Mouse (Mus musculus) lung, embryonic 15.5 days (tissue): ENCODE data around the gene Tnni1. TPM values are rescaled to one million over a fixed set of nuclear protein-coding genes. Genes with fewer than 3 reads are reported as not detected.

ENCODE experiments used
- ATAC-seq: fragments of 200-750 bp; cut with Nextera tagmentation; 2 replicates; pipeline ENCODE4 v1.8.0; 2017; ENCODE audit warnings: moderate number of reproducible peaks, borderline replicate concordance; ENCODE audit not compliant: low FRiP score, low TSS enrichment; ENCODE audit errors: extremely low read depth
- H3K27ac ChIP-seq: fragments of 300-500 bp; sonication (generic); 2 replicates; pipeline ENCODE4 v1.5.1; 2015; ENCODE audit warnings: moderate library complexity, mild to moderate bottlenecking, inconsistent platforms
- H3K27me3 ChIP-seq: fragments of 300-500 bp; sonication (generic); 2 replicates; pipeline ENCODE4 v1.6.1; 2015; ENCODE audit warnings: inconsistent platforms
- H3K36me3 ChIP-seq: fragments of 300-500 bp; sonication (generic); 2 replicates; pipeline ENCODE4 v1.6.1; 2015; ENCODE audit warnings: inconsistent platforms
- H3K4me1 ChIP-seq: fragments of 300-500 bp; sonication (generic); 2 replicates; pipeline ENCODE4 v1.6.1; 2015; ENCODE audit warnings: inconsistent platforms
- H3K4me2 ChIP-seq: fragments of 300-500 bp; sonication (generic); 2 replicates; pipeline ENCODE4 v1.6.1; 2015; ENCODE audit warnings: inconsistent platforms, mild to moderate bottlenecking, moderate library complexity
- H3K4me3 ChIP-seq: fragments of 300-500 bp; sonication (generic); 2 replicates; pipeline ENCODE4 v1.5.1; 2015; ENCODE audit warnings: mild to moderate bottlenecking, inconsistent platforms
- H3K9ac ChIP-seq: fragments of 300-500 bp; sonication (generic); 2 replicates; pipeline ENCODE4 v1.6.1; 2015; ENCODE audit warnings: inconsistent platforms
- H3K9me3 ChIP-seq: fragments of 300-500 bp; sonication (generic); 2 replicates; pipeline ENCODE4 v1.6.1; 2016; ENCODE audit warnings: inconsistent platforms
- WGBS: fragments of 180-500 bp; shearing (Covaris S2); methylation state at CpG from one replicate; pipeline ENCODE4 v1.1.7; 2015; 5-methylcytosine and 5-hydroxymethylcytosine counted together
- polyA plus RNA-seq: library from polyadenylated mRNA; unstranded; fragments of >200 nt; fragmentation: Nextera tagmentation; extraction: Ambion mirVana; gene quantifications from 2 replicates; pipeline ENCODE4 v1.2.1, GENCODE M21; 2015

The Tnni1 gene
- polyA plus RNA-seq: 97.5 and 117 TPM in 2 replicates

DNA sequence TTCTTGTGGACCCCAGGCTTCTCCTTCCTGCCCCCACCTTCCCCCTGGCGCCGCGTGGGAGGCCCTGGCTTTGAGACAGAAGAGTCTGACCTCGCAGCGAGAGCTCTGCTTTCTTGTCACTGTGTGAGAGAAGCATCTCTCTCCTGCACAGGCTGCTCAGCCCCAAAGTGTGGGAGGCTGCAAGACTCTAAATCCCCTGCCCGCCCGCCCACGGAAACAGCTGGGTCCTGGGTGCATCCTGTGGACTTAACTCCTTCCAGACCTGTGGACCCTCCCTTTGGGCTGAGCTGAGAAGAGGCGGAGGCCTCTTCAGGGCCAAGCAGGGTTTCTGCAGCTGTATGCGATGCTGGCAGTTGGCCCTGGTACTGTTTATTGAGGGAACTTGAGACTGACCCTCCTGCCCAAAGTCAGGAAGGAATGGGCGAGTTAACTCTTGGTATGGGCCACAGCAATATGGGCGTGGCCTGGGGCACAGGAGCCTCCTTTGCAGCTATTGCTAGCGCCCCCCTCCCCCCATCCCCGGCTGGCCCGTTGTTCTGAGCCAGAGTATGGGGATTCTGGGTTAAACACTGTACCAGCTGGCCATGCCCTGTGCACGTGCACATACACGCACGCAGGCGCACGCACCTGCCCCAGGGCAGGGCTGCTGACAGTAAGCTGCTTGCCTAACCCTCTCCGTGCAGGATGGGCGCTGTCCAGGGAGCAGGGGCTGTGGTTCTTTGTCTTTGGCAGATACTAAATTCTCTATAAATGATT is at the start of gene Tnni1:
Gene Tnni1, plus strand, starts transcription at position 655 of the 756 bp plus-strand sequence.
- peak; percentile 58 for ATAC-seq
- Histone ChIP-seq H3K36me3 (no peaks in the 10 kb centered on the region), H3K4me1 (peaks cover 31% of the 10 kb centered on the region), H3K9ac (no peak within 1 kb of the TSS), H3K9me3 (no peaks in the 10 kb centered on the region), H3K27me3 (no peaks in the 10 kb centered on the region), H3K4me3 (no peak within 1 kb of the TSS), H3K4me2 (peak within 1 kb of the TSS; percentile 27; the same call in 1 of the 2 replicates), H3K27ac (peak within 1 kb of the TSS; percentile 65)
- 11% methylated on average over 22 of the region's 22 CpGs for WGBS

DNA sequence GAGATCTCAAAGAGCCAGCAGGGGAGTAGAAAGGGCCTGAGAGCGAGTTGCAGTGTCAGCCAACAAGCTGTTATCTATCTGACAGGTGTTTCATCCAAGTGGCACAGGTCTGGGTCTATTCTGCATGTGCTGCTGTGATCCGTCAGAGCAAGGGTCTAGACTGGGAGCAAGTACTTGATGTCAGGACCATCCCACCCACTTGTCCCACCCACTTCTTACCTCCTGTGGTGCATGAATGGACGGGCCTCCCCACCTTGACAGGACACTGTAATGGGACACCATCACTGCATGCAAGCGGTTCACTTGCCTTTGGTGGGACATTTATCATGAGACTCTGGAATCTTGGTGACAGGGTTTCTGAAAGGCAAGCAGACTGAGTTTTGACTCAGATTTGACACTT is 49.4 kb upstream of the Tnni1 start:
- Histone ChIP-seq H3K4me3 (peak overlapping the region; percentile 68), H3K9ac (peak overlapping the region; percentile 80), H3K4me2 (peak overlapping the region; percentile 66), H3K27me3 (no peaks in the 10 kb centered on the region), H3K36me3 (no peaks in the 10 kb centered on the region), H3K27ac (peak overlapping the region; percentile 97), H3K9me3 (no peaks in the 10 kb centered on the region), H3K4me1 (peaks cover 67% of the 10 kb centered on the region)
- 7% methylated on average over 4 of the region's 4 CpGs for WGBS
- no peak for ATAC-seq

DNA sequence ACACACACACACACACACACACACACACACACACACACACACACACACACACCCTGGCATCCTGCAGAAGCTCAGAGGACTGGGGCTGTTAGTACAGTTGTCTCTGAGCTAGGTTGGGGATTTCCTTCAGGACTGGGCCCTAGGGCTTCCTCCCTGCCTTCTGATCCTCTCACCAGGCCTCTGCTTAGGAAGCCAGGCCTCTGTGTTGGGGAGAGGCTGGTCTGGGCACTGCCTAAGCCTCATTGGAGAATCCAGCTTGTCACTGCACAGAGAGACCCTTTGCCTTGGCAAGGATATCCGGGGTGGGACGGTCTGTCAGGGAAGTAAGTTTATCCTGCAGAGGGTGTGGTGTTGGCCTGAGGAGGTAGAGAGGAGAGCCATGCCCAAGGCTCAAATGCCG is 48.9 kb upstream of the Tnni1 start:
- H3K36me3 ChIP-seq: no peaks in the 10 kb centered on the region
- no peaks in the 10 kb centered on the region for H3K9me3 ChIP-seq
- H3K27me3 ChIP-seq: no peaks in the 10 kb centered on the region
- H3K4me2 ChIP-seq: peak overlapping the region; percentile 66
- 10% methylated on average over 3 of the region's 3 CpGs for WGBS
- H3K27ac ChIP-seq: peak overlapping the region; percentile 97
- peak overlapping the region; percentile 68 for H3K4me3 ChIP-seq
- peaks cover 71% of the 10 kb centered on the region for H3K4me1 ChIP-seq
- peak overlapping the region; percentile 80 for H3K9ac ChIP-seq
- no peak for ATAC-seq

DNA sequence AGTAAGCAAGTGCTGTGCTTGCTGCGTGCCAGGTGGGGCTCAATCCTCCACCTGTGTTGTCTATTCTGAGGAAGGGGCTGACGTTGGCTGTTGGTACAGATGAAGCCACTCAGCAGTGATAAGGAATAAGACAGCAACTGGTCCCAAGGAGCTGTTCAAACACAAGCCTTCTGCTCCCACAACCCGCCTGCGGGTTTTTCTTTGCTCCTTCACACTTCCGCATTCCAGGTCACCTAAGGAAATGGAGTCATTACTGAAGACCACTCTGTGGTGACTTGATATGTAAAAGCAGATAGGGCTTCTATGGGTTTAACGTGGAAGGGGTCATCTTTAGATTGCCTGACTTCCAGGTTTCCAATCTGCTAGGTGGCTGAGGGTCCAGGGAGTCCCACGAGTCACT is 47.8 kb upstream of the Tnni1 start:
- peaks cover 77% of the 10 kb centered on the region for H3K4me1 ChIP-seq
- WGBS: 19% methylated on average over 7 of the region's 7 CpGs
- H3K27ac ChIP-seq: peak overlapping the region; percentile 97
- no peak for ATAC-seq
- no peaks in the 10 kb centered on the region for H3K36me3 ChIP-seq
- no peaks in the 10 kb centered on the region for H3K27me3 ChIP-seq
- H3K4me2 ChIP-seq: peak overlapping the region; percentile 66
- H3K4me3 ChIP-seq: peak overlapping the region; percentile 68
- peak overlapping the region; percentile 80 for H3K9ac ChIP-seq
- no peaks in the 10 kb centered on the region for H3K9me3 ChIP-seq

DNA sequence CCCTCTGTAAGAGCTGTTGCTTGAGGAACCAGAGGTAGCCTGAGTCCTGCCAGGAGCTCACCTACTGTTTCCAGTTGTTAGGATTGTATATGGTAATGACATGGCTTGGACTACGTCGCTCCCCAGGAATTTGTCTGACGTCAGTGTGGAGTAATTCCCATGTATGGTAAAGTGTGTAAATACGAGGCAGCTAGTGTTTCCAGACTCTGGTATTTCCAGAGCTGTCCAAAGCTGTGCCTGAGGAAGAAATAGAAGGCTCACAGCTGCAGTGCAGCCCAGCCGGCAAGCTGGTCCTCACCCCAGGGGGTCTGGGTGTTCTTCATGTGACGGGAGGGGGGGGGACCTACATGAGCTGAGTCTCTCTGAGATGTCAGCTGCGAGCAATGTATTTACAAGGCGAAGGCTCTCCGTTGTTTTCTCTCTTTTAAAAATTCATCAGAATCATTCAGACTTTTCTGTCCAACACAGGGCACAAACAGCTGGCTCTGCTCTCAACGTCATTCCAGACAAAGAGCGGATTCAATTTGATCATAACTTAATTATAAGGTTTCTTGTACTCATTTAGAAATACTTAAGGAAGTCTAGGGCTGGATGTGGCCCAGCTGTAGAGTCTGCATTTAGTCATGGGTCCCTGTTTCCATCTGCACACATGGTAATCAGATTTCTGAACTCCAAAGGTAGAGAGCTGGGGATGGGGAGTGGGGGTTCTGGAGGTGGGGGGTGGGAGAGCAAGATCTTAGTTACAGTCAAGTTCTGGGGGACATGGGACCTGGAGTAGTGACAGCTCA is 47.1 kb upstream of the Tnni1 start:
- Histone ChIP-seq H3K36me3 (no peaks in the 10 kb centered on the region), H3K4me3 (peak overlapping the region; percentile 68), H3K9me3 (no peaks in the 10 kb centered on the region), H3K9ac (peak overlapping the region; percentile 80), H3K27me3 (no peaks in the 10 kb centered on the region), H3K4me1 (peaks cover 84% of the 10 kb centered on the region), H3K4me2 (peak overlapping the region; percentile 66), H3K27ac (peak overlapping the region; percentile 97)
- ATAC-seq: peak; percentile 79
- 10% methylated on average over 11 of the region's 11 CpGs for WGBS

DNA sequence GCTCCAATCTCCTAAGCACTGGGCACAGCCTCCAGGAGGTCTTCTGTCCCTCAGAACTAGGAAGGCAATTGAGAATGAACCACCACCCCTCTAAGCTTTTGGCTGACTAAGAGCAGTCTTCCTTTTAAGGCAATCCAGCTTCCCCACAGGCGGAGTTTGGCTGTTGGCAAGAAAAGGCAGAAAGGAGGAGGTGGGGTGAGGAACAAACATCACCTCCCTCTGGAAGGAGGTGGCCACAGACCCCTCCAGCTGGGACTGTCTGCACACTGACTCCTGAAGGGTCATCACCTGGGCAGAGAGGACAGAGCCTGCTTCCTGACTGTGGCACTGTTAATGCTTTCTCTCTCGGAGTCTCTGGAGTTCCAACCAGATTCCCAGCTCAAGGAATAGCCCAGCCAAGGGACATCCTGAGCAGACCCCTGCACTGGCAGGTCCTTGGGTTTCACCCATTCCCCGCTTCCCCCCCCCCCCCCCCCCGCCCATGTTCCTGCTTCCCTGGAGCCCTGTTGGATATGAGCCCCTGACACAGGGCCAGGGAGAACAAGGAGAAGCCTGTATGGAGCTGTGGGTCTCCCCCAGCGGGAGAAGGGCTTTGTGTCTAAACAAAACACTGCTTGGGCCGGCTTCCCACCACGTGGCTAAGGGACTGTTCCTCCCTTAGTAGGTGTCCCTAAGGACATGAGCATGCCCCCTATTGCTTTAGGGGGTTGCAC is 44.9 kb upstream of the Tnni1 start:
- ATAC-seq: peak; percentile 50
- Histone ChIP-seq H3K36me3 (no peaks in the 10 kb centered on the region), H3K4me1 (peaks cover 94% of the 10 kb centered on the region), H3K9ac (peak overlapping the region; percentile 21), H3K9me3 (no peaks in the 10 kb centered on the region), H3K27me3 (no peaks in the 10 kb centered on the region), H3K4me2 (peak overlapping the region; percentile 28), H3K4me3 (no peak overlapping the region), H3K27ac (peak overlapping the region; percentile 97)
- WGBS: 12% methylated on average over 5 of the region's 7 CpGs

DNA sequence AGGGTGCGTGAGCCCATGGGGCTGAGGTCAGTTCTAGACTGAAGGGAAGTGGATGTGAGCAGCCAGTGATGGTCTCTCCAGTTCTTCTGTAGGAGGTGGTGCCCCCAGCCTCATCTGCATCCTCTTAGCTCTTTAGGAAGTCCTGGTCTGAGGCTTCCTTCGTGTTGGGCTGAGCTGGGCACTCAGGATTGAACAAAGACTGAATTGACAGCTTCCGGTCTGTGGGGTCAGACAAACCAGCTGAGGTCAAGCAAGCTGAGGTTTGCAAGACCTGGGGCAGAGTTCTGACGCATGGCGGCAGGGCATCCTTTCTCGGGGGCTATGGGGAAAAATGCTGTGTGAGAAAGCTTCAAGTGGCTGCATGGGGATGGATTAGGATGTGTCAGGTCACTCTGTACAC is 43.8 kb upstream of the Tnni1 start:
- no peaks in the 10 kb centered on the region for H3K36me3 ChIP-seq
- peak overlapping the region; percentile 28 for H3K4me2 ChIP-seq
- peak overlapping the region; percentile 2; the same call in 1 of the 2 replicates for H3K4me3 ChIP-seq
- peak overlapping the region; percentile 21; the same call in 1 of the 2 replicates for H3K9ac ChIP-seq
- H3K4me1 ChIP-seq: peaks cover 96% of the 10 kb centered on the region
- 28% methylated on average over 6 of the region's 6 CpGs for WGBS
- ATAC-seq: no peak
- H3K27ac ChIP-seq: peak overlapping the region; percentile 97
- no peaks in the 10 kb centered on the region for H3K27me3 ChIP-seq
- no peaks in the 10 kb centered on the region for H3K9me3 ChIP-seq

DNA sequence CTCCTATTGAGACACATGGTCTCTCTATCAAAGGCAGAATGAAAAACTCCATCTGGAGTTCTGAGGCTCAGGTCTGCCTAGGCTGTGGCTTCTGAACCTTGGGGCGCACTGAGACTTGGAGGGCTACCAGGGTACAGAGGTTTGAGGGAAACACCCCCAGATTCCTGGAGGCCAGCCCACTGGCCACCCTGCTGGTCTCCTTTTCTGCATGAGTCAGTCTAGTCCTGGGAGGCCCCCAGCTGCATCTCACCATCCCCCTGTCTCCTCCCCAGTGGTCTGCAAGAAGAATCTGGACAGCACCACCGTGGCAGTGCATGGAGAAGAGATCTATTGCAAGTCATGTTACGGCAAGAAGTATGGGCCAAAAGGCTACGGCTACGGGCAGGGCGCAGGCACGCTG is 34.2 kb upstream of the Tnni1 start:
- no peak overlapping the region for H3K9ac ChIP-seq
- H3K4me3 ChIP-seq: no peak overlapping the region
- H3K36me3 ChIP-seq: peaks cover 48% of the 10 kb centered on the region
- no peak overlapping the region for H3K4me2 ChIP-seq
- 71% methylated on average over 7 of the region's 7 CpGs for WGBS
- H3K27ac ChIP-seq: peak overlapping the region; percentile 48
- H3K4me1 ChIP-seq: peaks cover 49% of the 10 kb centered on the region
- no peaks in the 10 kb centered on the region for H3K27me3 ChIP-seq
- ATAC-seq: no peak
- no peaks in the 10 kb centered on the region for H3K9me3 ChIP-seq

DNA sequence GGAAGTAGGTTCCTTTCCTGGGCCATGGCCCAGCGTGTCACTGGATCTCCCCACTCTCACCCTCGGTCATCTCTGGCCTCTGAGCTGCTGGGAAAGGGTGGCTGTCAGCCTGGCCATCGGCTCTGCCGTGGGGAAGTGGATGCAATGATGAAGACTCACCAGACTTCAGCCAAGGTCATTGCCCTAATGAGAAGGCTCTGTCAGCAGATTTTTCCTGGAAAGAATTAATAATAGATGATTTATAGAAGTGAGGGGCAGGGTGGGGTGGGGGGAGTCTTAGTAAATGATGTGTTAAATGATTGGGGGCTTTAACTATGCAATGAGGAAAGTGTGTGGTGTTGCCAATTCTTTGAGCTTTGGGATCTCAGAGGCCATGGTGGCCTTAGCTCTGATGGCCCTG is 33.0 kb upstream of the Tnni1 start:
- no peak overlapping the region for H3K4me3 ChIP-seq
- no peaks in the 10 kb centered on the region for H3K9me3 ChIP-seq
- peaks cover 37% of the 10 kb centered on the region for H3K4me1 ChIP-seq
- H3K36me3 ChIP-seq: peaks cover 60% of the 10 kb centered on the region
- WGBS: 43% methylated on average over 4 of the region's 4 CpGs
- H3K9ac ChIP-seq: no peak overlapping the region
- no peak overlapping the region for H3K4me2 ChIP-seq
- ATAC-seq: peak; percentile 30; the same call in 1 of the 2 replicates
- H3K27me3 ChIP-seq: no peaks in the 10 kb centered on the region
- H3K27ac ChIP-seq: peak overlapping the region; percentile 48; the same call in 1 of the 2 replicates

DNA sequence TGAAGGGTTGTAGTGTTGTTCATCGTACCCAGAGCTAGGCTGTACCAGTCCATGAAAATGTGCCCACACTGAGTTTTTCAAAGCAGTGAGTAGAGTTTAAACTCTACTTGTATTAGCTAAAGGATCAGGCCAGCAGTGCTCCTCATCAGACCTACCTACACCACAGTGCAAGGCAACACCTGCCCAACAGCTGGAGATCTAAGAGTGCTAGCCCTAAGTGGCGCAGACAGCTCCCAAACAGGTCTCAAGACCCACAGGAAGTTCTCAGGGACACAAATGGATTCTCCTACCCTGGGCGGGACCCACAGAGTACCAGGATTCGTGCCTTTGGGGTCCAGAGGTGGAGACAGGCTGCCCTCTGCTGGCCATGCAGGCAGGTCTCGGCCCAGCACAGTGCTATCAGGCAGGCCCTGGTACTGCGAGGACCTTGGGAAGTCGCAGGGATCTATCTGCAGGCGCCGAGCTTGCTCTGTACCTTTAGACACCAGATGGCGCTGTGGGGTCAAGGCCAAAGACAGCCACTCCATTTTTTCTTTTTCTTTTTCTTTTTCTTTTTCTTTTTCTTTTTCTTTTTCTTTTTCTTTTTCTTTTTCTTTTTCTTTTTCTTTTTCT is 26.4 kb upstream of the Tnni1 start:
- WGBS: 9% methylated on average over 10 of the region's 10 CpGs
- peaks cover 40% of the 10 kb centered on the region for H3K36me3 ChIP-seq
- peaks cover 19% of the 10 kb centered on the region; the same call in 1 of the 2 replicates for H3K4me1 ChIP-seq
- peak; percentile 96 for ATAC-seq
- H3K4me2 ChIP-seq: no peak overlapping the region
- no peak overlapping the region for H3K9ac ChIP-seq
- peak overlapping the region; percentile 34 for H3K27ac ChIP-seq
- H3K4me3 ChIP-seq: no peak overlapping the region
- no peaks in the 10 kb centered on the region for H3K9me3 ChIP-seq
- H3K27me3 ChIP-seq: no peaks in the 10 kb centered on the region

DNA sequence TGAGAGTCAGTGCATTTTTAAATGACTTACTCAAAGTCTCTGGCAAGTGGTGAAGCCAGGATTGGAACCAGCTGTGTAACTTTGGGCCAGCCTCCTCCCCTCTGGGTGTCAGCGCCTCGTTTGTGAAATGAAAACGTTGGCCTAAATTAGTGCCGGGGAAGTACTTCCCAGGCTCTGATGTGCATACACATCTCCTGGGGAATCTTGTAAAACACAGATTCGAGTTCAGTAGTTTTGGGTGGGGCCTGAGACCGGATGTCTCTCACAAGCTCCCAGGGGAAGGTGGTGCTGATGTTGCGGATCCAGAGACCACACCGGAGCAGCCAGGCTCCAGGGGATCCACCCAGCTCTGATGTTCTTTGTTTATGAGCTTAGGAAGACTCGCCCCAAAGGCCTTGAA is 23.9 kb upstream of the Tnni1 start:
- Histone ChIP-seq H3K4me3 (no peak overlapping the region), H3K27ac (peak overlapping the region; percentile 32), H3K4me2 (no peak overlapping the region), H3K9me3 (no peaks in the 10 kb centered on the region), H3K9ac (no peak overlapping the region), H3K27me3 (no peaks in the 10 kb centered on the region), H3K4me1 (peaks cover 19% of the 10 kb centered on the region; the same call in 1 of the 2 replicates), H3K36me3 (peaks cover 16% of the 10 kb centered on the region)
- WGBS: 42% methylated on average over 9 of the region's 9 CpGs
- ATAC-seq: peak; percentile 37; the same call in 1 of the 2 replicates
